Mouse (Mus musculus): ENCODE results near the gene Olfr1090.

Olfr1090 gene

DNA sequence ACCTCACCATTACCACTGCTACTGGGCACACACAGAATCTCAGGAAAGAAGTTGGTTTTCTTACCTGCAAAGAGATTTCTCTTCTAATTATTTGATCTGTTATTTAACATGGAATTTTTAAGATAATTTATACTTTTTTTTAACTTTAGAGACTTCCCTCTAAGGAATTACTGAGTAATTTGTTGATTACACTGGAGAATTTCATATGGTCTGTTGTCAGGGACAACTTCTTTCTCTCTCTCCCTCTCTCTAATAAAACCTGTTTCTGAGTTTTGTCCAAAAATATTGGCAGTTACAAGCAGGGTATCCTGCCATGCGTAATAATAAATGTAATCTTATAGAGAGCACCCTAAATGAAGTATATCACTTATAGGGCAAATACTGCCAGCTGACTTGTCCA lies at the start of gene Olfr1090:
Gene Olfr1090 (minus strand): TSS at position 101 of the 400 bp plus-strand sequence.
- DNase-seq (ENCODE audit: low spot score), result no peak

DNA sequence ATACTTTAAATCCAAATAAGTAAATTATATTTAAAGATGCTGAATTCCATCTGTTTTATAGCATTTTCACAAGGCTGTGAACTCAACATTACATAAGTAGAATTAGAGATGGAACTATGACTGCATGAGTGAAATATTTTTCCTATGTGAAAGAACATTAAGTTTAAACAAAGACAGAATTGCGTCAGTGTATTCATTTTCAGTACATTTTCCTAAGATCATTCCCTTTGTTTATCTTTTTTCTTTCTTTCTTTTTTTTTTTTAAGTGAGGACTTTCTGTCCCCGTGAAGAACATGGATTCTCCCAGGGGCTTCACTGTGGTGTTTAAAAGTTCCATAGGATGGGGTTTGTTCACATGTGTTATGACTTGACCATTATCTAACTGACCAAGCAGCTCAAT lies 23.4 kb upstream of the Olfr1090 start, which contains the start of gene Olfr1093:
Gene Olfr1093 (plus strand): TSS at position 301 of the 400 bp plus-strand sequence.
- no peak for DNase-seq (ENCODE audit: low spot score)

DNA sequence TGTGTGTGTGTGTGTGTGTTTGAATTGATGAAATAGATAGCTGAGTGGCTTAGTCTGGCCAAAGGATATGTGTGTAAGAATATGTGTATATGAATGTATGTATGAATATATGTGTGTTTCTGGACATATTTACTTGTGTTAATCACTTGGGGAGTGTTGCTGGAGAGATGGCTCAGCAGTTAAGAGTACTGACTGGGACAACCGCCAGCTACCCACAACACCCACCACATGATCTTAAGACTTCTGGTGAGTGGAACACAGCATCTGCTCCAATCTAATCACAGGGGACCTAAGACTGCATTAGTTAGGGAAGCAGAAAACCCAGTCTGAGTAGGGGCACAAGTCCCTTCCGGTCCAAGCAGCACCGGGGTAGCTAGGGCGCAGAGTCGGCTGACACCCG lies 2.3 kb upstream of the Olfr1090 start:
- DNase-seq (ENCODE audit: low spot score), result no peak

DNA sequence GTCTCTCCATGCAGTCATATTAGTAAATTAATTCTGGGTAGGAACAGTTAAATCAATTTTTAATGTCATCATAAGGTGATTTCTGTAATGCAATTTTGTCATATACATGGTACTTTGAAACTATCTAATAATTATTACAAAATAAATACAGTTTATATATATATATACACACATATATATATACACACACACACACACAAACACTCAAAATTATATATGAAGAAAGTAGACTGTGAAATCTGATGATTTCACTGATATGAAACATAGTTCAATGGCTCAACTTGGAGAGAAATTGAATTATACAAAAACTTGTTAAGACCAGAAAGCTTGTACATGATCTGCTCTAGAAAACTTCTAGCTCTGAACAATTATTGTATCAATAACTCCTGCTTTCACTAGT lies 25.2 kb downstream of the Olfr1090 start, which contains the start of gene Olfr1089:
Gene Olfr1089 (minus strand): TSS at position 101 of the 400 bp plus-strand sequence.
- no peak for DNase-seq (ENCODE audit: low spot score)
